Mouse (Mus musculus): ENCODE results near the gene Add3.

DNA sequence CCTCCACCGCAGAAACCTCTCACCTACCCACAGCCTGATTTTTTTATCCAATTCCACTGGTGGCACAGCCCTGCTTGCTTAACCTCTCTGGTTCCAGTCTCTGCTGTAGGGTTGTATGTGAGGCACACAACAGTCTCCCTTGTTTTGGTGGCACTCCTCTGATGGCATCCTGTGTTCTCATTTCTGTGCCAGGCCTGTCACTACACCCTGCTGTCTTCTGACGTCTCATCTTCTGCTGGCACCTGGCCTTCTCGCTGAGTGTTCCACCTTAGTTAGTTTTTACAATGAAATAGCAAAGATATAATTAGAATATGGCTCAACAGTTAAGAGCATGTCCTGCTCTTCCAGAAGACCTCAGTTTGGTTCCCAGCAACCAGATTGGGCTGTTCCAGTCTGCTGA, 49.5 kb downstream of the Add3 start:
- TF ChIP-seq CTCF (IDR thresholded peaks at IDR 0.05; ENCODE audit: insufficient read depth, low read depth, low read length) (no peak), POLR2A (IDR thresholded peaks at IDR 0.05; ENCODE audit: insufficient read depth, low read depth, low read length) (no peak)

Measured in olfactory bulb, adult 2 months (tissue).